Mouse (Mus musculus) layer of hippocampus, adult 11-12 months (tissue): ENCODE measurements around the gene Pde4d.

Experiments
- DNase-seq: peaks from one replicate; pipeline ENCODE4 v3.0.0; 2022; ENCODE audit warnings: low spot score

The Pde4d gene

GRCm38 (mm10) chr13:109576725-109577124 is 1127.0 kb downstream of the Pde4d start:
- DNase-seq, result no peak

- no peak for DNase-seq
These were observed 1127.7 kb downstream of the Pde4d start for GRCm38 (mm10) chr13:109577454-109577853.

- no peak for DNase-seq
These were observed 1128.2 kb downstream of the Pde4d start for GRCm38 (mm10) chr13:109577901-109578300.

DNA sequence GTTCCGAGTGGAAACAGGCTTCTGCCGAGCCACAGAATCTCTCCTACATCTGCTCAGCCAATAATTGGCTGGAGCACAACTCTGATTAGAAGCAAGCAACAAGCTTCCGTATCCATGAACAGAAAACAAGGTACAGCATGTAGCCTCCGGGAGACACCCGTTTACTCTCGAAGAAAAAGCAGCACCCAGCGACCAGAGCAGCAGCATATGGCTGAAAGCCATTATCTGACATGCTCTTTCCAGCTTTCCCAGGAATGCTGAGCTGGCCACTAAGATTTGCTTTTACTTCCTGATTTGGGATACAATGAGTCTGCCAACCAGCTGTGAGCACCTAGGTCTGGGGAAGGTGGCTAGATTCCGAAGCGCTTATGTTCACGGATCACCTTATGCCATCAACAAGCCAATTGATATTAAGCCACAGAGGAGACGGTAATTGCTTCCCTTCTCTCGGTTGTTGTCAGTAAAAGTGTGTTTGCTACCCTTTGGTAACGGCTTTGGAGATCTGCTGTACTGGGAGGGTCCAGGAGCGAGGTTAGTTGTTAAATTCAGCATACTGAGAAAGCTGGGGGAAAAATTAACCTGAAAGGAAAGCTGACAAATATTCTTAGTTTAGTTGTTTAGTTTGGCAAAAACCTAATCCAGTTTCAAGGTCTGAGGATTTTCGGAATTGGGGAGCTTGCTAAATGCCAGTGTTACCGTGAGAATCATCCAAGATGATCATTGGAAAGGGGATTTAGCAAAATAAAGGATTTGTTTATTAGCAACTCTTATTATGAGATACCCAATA is 1131.7 kb downstream of the Pde4d start:
- DNase-seq, result peak; percentile 28

DNA sequence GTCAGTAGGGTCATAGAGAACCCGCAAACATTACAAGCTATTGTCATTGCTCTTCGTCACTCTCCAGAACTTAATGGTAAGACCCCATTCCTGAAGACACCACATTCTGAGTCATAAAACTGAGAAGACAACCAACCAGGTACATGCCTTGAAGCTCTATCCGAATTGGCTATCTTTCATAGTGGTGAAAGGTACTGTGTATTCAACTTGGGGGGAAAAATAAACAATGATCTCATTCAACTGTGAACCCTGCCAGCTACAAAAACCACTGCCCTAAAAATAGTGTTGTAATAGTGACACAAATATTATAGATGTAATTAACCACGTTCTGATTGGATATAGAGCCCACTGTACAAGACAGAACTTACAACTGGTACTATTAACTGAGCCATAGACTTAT is 1140.3 kb downstream of the Pde4d start:
- DNase-seq, result no peak

DNA sequence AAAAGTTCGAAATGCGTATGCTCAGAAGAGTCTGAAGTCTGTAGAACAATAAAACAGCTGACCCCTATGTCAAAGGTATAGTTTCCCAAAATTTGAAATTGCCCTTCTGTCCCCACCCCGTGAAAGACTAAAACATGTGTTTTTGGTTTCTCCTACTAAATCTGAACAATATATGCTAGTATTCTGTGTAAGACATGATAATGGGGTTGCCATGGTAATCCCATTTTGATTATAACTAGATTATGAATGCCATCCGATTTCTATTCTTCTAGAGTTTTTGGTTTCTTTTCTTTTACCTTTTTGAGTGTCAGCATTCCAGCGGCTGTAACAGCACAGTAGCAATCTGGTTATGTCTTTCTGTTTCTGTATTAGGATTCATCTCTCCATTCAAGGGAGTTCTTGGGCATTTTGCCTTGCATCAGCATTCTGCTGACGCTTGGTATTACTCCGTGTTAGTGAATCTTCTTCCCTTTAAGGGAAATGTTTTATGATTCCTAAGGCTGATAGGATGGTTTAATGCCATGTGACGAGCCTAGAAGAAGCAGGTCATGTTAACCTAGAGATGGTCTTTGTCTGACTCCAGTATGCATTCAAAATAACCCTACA is 1142.5 kb downstream of the Pde4d start:
- no peak for DNase-seq

- DNase-seq, result no peak
These were observed 1150.0 kb downstream of the Pde4d start for GRCm38 (mm10) chr13:109599711-109600110.

DNA sequence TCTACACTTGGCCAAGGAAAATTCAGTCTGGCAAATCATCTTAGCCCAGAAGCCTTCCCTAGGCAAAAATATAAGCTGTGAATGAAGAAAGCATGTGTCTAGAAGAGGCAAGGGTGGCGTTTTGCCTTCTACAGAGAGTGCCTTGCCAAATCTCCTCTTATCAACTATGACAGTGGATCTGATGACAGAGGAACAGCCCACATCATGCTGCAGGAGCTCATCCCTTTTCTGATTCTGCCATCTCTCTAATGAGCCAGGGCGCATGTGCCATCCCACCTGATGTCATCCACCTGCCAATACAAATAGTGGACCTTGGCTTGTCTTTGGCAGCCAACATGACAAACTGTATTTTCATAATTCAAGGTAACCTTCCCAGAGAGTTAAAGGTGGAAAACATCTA is 1154.3 kb downstream of the Pde4d start:
- DNase-seq, result no peak

- no peak for DNase-seq
These were observed 1155.4 kb downstream of the Pde4d start for GRCm38 (mm10) chr13:109605140-109605539.

DNA sequence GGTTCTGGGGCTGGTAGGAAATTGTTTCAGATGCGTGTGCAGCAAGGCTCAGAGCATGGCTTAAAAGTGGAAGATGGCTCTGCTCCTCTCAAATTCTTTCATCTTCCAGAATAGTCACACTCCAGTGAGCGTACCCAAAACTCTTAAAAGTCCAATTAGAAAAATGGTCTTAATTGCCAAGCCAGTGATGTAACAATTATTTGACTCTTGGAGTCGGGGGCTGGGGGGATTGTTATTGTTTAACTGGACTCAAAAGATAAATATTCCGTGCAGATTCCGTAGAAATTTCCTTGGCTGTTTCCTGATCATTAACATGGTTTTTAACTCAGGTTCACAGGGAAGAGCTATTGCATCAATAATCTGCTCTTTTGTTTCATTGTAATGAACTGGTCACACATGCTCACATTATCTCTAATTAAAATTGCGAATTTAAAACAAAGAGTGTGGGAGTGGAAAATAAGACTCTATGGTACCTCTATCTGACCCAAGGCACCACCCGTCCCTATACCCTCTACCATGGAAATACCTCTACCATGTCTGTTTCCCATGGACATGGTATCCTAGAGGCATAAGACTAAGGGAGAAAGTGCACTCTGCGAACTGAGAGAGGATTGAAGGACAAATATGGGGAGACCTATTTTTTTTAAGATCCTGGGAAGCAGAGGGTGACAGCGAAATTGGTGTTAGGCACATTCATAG is 1159.5 kb downstream of the Pde4d start:
- DNase-seq, result no peak

DNA sequence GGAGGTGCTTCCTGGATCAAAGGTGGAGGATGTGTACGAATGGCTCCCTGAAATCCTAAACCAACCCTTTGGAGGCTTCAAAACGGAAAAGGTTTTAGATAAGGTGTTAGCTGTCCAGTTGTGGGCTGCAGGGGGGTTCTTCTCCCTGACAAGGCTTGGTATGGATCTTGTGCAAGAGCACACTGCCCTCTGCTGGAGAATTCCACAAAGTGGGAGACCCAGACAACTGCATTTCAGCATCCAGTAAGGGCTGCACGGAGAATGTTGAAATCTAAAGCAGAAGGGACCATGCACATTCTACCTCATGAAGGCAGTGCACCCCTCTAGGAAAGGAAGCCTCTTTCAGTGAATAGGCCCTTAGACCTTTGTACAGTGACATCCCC is 1160.0 kb downstream of the Pde4d start:
- DNase-seq, result peak; percentile 79

DNA sequence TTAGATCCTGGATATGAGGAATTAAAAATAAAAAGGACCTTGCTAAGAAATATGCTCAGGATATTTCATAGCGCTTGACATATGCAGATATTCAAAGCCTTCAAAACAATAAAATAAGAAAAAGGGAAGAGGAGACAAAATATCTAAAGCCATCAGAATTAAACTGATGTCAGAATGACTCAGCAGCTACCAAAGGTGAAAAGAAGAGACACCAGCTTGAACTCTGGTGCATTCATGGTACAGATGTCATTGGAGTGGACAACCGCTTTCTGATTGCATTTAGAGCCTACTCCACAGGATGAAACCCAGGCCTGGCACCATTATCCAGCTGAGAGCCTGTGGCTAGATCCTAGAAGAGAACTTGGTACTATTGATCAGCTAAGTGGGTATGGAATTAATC is 1161.0 kb downstream of the Pde4d start:
- no peak for DNase-seq

DNA sequence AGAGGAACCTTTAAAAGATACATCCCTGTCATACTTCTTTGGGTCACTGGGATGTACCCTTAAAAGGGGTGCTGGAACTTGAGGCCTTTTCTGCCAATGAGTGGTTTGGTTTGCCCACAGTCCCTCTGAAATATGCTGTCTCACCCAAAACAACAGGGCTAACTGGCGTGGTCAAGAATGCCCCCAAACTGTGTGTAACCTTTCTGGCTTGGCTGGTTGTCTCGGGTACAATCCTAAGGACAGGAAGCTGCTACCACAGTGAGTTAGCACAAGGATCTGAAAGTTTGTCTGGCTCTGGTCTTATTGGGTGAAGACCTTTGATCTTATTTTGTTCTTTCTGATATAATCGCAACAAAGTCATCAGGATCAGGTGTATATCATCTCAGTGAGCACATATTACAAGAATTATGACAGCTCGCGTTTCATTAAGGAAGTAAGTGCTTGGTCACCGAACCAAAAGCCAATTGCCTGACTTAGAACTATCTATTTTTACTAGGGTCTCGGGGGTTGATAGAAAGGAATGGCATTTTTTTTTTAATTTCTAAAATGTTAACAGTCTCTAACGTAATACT is 1165.6 kb downstream of the Pde4d start:
- no peak for DNase-seq

DNA sequence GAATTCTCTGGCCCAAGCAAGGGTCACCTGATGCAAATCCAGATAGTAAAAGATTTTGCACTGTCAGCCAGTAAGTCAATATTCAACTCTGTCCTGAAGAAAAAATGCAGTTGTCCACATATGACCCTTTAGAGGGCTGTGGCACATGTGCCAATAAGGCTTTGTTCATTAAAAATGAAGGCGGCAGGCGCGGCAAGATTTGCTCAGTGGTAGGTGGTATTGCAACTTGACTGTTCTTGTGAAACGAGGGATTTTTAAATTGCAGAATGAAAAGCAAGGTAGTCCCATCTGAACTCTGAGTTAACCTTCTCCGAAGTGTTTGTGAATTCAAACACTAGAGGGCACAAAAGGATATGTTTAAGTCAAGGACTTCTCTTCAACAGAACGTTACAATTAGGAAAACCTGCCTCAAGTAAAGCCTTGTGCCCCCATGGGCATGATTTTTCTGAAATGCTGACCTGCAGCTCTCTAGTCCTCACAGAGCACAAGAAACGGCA is 1166.1 kb downstream of the Pde4d start:
- peak; percentile 17 for DNase-seq

GRCm38 (mm10) chr13:109619158-109619657 is 1169.5 kb downstream of the Pde4d start:
- no peak for DNase-seq

DNA sequence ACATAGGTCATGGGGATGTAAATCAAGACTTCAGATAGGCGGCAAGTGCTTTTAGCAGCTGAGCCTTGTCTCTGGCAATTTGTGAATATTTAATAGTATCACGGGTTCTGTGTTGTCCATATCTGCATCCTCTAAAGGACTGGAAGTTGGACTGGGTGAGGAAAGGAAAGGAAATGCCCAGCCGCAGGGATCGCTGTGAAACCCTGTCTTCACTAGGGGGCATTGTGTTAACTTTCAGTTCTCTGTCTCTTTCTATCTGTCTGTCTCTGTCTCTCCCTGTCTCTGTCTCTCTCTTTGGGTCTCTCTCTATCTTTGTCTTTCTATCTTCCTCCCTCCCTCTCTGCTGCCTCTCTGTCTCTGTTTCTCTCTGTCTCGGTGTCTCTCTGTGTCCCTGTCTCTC is 1172.5 kb downstream of the Pde4d start:
- DNase-seq, result no peak

GRCm38 (mm10) chr13:109623201-109623600 is 1173.5 kb downstream of the Pde4d start:
- DNase-seq, result no peak

DNA sequence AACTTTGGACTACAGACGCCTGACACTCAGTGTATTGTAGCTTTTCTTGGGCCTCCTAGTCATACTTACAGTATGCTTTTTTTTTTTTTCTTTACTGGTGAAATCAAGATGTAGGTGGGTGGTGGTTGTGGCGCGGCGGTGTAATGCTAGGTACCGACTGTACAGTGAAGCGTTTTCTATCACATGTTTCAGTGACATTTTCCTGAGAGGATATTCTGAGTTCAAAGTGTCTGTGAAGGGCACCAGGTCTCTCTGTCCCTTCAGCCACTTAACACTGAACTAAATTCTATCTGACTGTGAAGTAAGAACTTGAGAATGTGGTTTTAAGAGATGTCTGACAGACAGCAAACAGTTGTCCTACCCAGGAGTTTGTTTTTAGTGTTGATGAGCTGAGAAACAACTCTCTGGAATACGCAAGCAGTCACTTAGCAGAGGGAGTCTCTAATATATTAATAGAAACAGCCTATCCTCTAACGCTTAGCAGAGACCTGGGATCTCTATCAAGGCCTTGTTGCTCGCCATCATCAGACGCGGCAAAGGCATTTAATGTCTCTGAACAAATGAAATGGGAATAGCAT is 1175.1 kb downstream of the Pde4d start:
- no peak for DNase-seq

DNA sequence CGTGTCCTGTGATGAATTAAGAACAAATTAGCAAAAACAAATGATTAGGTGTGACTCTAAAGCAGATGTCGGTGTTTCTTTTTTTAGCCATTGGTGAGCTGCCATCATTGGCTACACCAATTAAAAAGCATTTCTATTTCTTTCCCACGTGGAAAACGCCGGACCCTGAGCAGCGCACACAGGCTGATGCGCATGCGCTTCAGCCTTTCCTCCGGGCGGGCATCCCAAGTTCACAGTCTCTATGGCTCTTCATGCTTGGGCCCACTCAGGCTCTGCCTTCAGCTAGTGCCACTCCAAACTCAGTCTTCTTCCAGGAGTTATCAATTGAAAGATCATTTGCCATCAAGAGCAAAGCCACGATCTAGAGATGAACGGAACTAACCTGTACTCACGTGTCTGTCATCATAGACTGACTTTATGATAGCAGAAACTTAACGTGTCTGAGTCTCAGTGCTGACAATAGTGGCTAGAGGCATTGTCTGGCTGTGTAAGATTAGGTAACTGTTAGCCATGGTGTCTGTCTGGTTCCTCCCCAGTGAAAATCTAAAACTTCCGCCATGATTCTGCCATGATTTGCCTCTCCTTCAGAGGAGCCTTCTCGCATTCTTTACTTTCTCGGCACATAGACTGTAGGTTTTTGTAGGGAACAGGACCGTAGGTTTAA is 1175.8 kb downstream of the Pde4d start:
- no peak for DNase-seq

DNA sequence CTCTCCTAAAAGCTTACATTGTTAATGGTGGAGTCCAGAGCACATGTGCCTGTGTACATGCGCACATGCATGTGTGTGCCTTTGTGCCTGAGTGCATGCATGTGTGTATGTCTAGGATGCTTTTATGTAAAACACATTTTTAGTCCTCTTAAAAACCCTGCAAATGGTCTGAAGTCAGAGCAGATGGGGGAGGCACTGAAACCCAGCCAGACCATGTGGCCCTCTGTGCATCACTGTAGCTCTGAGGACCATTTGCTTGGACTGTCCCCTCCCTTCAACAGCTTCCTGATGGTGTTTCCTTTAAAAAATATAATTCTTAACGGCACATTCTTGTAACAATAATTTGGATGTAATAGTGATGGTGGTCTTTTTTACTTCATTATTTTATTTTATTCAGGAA is 1177.5 kb downstream of the Pde4d start:
- no peak for DNase-seq

- DNase-seq, result no peak
These were observed 1178.9 kb downstream of the Pde4d start for GRCm38 (mm10) chr13:109628606-109629005.

- DNase-seq, result no peak
These were observed 1179.5 kb downstream of the Pde4d start for GRCm38 (mm10) chr13:109629216-109629615.
